Mouse (Mus musculus) lung, postnatal 0 days (tissue): ENCODE data around the gene Trp53i11. TPM values are rescaled to one million over a fixed set of nuclear protein-coding genes. Genes with fewer than 3 reads are reported as not detected.

Source experiments
- ATAC-seq: fragments of 200-750 bp; cut with Nextera tagmentation; 2 replicates; pipeline ENCODE4 v1.8.0; 2017; ENCODE audit warnings: moderate library complexity
- DNase-seq: peaks from one replicate; pipeline ENCODE4 v3.0.0-alpha.2; 2016; ENCODE audit warnings: low spot score
- H3K27ac ChIP-seq: fragments of 300-500 bp; sonication (generic); 2 replicates; pipeline ENCODE4 v1.5.1; 2014; ENCODE audit warnings: antibody characterized with exemption, mild to moderate bottlenecking, low read length, mixed read lengths
- H3K27me3 ChIP-seq: fragments of 300-500 bp; sonication (generic); replicated peaks from 2 replicates; pipeline ENCODE4 v1.6.1; 2014; ENCODE audit warnings: low read length, mixed read lengths; ENCODE audit not compliant: insufficient read depth
- H3K36me3 ChIP-seq: fragments of 300-500 bp; sonication (generic); 2 replicates; pipeline ENCODE4 v1.6.1; 2014; ENCODE audit warnings: low read length, mixed read lengths; ENCODE audit not compliant: insufficient read depth
- H3K4me1 ChIP-seq: fragments of 300-500 bp; sonication (generic); 2 replicates; pipeline ENCODE4 v1.6.1; 2014; ENCODE audit warnings: antibody characterized with exemption, low read depth, low read length, mixed read lengths; ENCODE audit not compliant: insufficient read depth
- H3K4me2 ChIP-seq: fragments of 300-500 bp; sonication (generic); replicated peaks from 2 replicates; pipeline ENCODE4 v1.6.1; 2014; ENCODE audit warnings: low read depth, mild to moderate bottlenecking, low read length, moderate library complexity, mixed read lengths
- H3K4me3 ChIP-seq: fragments of 300-500 bp; sonication (generic); 2 replicates; pipeline ENCODE4 v1.5.1; 2014; ENCODE audit warnings: low read depth, low read length
- H3K9ac ChIP-seq: fragments of 300-500 bp; sonication (generic); replicated peaks from 2 replicates; pipeline ENCODE4 v1.6.1; 2014; ENCODE audit warnings: low read depth, mild to moderate bottlenecking
- H3K9me3 ChIP-seq: fragments of 300-500 bp; sonication (generic); 2 replicates; pipeline ENCODE4 v1.6.1; 2016; ENCODE audit warnings: low read length, mixed read lengths
- CTCF ChIP-seq: IDR thresholded peaks from 2 replicates; pipeline ENCODE4 v1.5.1; 2016; ENCODE audit warnings: antibody characterized with exemption, mild to moderate bottlenecking
- EP300 ChIP-seq: IDR thresholded peaks from 2 replicates; pipeline ENCODE4 v1.6.1; 2016; ENCODE audit warnings: antibody characterized with exemption, mild to moderate bottlenecking, control low read depth
- WGBS: fragments of 180-500 bp; shearing (Covaris S2); extraction: QIAGEN DNeasy Blood & Tissue Kit; methylation state at CpG from one replicate; pipeline ENCODE4 v1.1.7; 2014; 5-methylcytosine and 5-hydroxymethylcytosine counted together
- polyA plus RNA-seq: library from polyadenylated mRNA; unstranded; fragments of >200 nt; fragmentation: Nextera tagmentation; extraction: Ambion mirVana; gene quantifications from 2 replicates; pipeline ENCODE4 v1.2.1, GENCODE M21; 2015

The Trp53i11 gene
- polyA plus RNA-seq, 1 experiment from 2014 or later, result 21.1 TPM

DNA sequence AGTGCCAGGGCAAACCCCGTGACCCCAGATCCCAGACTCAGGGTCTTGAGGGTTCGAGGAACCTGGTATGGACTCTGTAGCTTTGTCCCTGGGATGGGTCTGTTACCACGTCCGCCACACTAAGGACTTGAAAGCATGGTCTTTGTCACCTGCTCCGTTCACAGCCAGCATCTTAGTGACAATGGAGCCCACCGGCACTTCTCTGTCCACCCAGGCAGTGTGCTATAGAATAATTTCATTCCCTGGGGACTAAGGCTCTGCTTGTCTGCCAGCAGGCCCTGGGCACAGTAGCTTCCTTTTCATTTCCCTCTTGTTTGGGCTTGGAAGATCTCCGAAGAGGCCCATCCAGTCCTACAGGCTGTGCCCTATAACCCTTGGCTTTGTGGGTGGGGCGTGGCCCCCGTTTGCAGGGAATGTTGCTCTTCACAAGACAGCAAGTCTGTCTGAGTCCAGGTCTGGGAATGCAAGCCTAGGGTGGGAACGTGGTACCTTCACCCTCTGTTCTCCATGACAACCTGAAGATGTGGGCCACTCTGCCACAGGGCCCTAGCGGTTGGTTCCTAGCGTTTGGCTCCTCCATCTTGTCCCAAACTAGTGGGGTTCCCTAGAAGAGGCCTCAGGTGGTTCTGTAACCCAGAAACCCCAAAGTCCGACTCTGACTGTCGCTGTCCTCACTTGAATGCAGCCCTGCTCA, 4.3 kb downstream of the Trp53i11 start:
- ATAC-seq, result no peak
- Histone ChIP-seq H3K4me1 (peaks cover 16% of the 10 kb centered on the region), H3K4me2 (no peak overlapping the region), H3K4me3 (no peak overlapping the region), H3K36me3 (no peaks in the 10 kb centered on the region), H3K9me3 (no peaks in the 10 kb centered on the region), H3K27ac (no peak overlapping the region), H3K9ac (no peak overlapping the region), H3K27me3 (no peaks in the 10 kb centered on the region)
- DNase-seq, result no peak
- TF ChIP-seq EP300 (no peak), CTCF (no peak)
- WGBS, result 69% methylated on average over 14 of the region's 14 CpGs

GRCm38 (mm10) chr2:93192182-93192560, 4.8 kb downstream of the Trp53i11 start:
- no peak overlapping the region for H3K27ac ChIP-seq
- no peaks in the 10 kb centered on the region for H3K9me3 ChIP-seq
- no peak overlapping the region for H3K9ac ChIP-seq
- H3K4me1 ChIP-seq, result peaks cover 16% of the 10 kb centered on the region
- 38% methylated on average over 9 of the region's 9 CpGs for WGBS
- no peaks in the 10 kb centered on the region for H3K36me3 ChIP-seq
- no peak overlapping the region for H3K4me2 ChIP-seq
- no peaks in the 10 kb centered on the region for H3K27me3 ChIP-seq
- TF ChIP-seq EP300 (no peak), CTCF (no peak)
- ATAC-seq (no peak), DNase-seq (no peak)
- no peak overlapping the region for H3K4me3 ChIP-seq

DNA sequence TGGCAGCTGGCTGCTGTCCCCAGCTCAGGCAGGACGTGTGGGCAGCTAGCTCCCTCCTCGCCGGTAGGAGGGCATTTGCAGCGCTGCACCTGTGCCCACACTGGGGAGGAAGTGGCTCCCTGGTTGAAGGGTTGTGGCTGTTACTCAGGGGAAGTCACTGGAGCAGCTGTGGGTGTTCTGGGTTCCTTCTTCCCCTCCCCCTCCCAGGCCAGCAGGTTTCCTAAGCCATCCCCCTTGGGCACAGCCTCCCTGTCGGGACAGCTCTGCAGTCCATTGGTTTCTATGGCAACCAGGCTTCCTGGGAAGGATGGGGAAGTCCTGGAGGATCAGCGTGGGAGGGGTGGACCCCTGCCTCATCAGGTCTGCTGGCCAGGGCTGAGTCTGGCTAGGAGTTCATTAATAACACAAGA, 5.3 kb downstream of the Trp53i11 start:
- DNase-seq (peak; percentile 41), ATAC-seq (no peak)
- Histone ChIP-seq H3K9me3 (no peaks in the 10 kb centered on the region), H3K36me3 (no peaks in the 10 kb centered on the region), H3K27me3 (no peaks in the 10 kb centered on the region), H3K4me2 (no peak overlapping the region), H3K4me3 (no peak overlapping the region), H3K27ac (no peak overlapping the region), H3K9ac (no peak overlapping the region), H3K4me1 (peaks cover 16% of the 10 kb centered on the region)
- TF ChIP-seq CTCF, result no peak
- TF ChIP-seq EP300, result no peak
- WGBS, result 13% methylated on average over 6 of the region's 6 CpGs

DNA sequence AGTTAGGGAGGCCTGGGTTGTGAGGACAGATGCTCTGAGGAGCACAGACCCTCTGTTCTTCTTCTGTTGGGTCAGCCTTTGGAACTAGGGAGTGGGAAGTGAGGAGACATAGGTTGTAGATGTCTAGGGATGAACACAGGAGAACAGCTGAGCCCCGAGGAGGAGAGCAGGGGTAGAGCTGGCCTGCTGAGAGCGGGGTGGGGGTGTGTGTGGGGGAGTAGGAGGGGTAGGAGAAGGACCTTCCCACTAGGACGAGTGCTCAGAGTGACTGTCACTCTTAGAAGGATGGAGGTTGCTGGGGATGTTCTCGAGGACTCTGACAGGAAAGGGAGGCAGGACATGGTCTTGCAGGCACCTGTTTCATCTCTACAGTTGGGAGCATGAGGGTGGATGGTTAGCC, 6.5 kb downstream of the Trp53i11 start:
- Histone ChIP-seq H3K27me3 (no peaks in the 10 kb centered on the region), H3K4me3 (no peak overlapping the region), H3K9me3 (no peaks in the 10 kb centered on the region), H3K9ac (no peak overlapping the region), H3K4me2 (no peak overlapping the region), H3K4me1 (peaks cover 16% of the 10 kb centered on the region), H3K27ac (no peak overlapping the region), H3K36me3 (no peaks in the 10 kb centered on the region)
- no peak for DNase-seq
- no peak for ATAC-seq
- WGBS, result 53% methylated on average over 4 of the region's 4 CpGs
- TF ChIP-seq CTCF, result no peak
- TF ChIP-seq EP300, result no peak

- no peak overlapping the region for H3K4me2 ChIP-seq
- no peaks in the 10 kb centered on the region for H3K4me1 ChIP-seq
- H3K27me3 ChIP-seq, result no peaks in the 10 kb centered on the region
- H3K9me3 ChIP-seq, result no peaks in the 10 kb centered on the region
- H3K36me3 ChIP-seq, result no peaks in the 10 kb centered on the region
- 10% methylated on average over 3 of the region's 3 CpGs for WGBS
- DNase-seq (peak; percentile 77), ATAC-seq (peak; percentile 61)
- TF ChIP-seq CTCF (peak; percentile 96), EP300 (no peak)
- no peak overlapping the region for H3K9ac ChIP-seq
- H3K27ac ChIP-seq, result no peak overlapping the region
- no peak overlapping the region for H3K4me3 ChIP-seq
These were observed 11.5 kb downstream of the Trp53i11 start for GRCm38 (mm10) chr2:93198846-93199245.

DNA sequence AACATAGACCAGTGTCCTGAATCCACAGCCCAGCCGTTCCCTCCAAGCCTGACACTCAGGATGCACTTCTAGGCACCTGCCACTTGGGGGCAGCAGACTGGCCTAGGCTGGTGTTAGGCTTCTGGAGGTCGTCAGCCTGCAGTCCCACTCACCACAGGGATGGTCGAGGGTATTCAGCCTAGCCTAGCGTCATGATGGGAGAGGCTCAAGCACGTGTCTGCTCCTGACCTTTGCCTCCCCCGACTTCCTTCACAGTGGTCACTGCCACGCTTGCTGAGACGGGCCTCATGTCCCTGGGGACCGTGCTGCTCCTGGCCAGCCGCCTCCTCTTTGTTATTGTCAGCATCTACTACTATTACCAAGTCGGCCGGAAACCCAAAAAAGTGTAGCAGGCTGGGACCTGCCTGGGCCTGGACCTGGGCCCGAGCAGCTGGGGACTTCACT, 12.2 kb downstream of the Trp53i11 start:
- ATAC-seq (peak; percentile 40), DNase-seq (peak; percentile 57)
- Histone ChIP-seq H3K36me3 (no peaks in the 10 kb centered on the region), H3K9me3 (no peaks in the 10 kb centered on the region), H3K4me2 (no peak overlapping the region), H3K9ac (no peak overlapping the region), H3K4me3 (no peak overlapping the region), H3K27me3 (no peaks in the 10 kb centered on the region), H3K27ac (no peak overlapping the region), H3K4me1 (no peaks in the 10 kb centered on the region)
- no peak for TF ChIP-seq EP300
- peak; percentile 96 for TF ChIP-seq CTCF
- 40% methylated on average over 13 of the region's 13 CpGs for WGBS
